Mouse (Mus musculus): Measurements from ENCODE around the gene Macrod1. TPM values are rescaled to one million over a fixed set of nuclear protein-coding genes. Genes with fewer than 3 reads are reported as not detected.
A peak's percentile ranks its signal among the peaks of the same experiment; 100 is the strongest.

The Macrod1 gene
- polyA plus RNA-seq, 1 experiment: 44.3 TPM

DNA sequence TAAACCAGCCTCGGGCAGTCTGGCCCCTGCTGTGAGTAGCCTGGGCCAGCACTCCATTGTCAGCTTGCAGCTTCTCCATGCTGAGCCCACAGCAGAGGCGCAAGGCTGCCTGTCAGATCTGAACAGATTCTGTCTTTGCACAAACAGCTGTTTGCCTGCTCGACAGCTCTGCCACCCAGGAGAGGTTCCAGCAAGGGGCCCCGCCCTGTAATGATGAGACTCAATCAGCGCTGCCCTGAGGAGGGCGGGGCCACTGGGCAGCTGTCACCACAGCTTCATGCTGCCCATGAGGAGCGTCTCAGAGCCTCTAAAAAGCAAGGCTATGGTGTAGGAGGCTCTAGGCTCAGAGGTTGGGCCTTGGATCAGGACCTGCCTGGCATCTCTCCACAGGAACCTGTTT lies 96.6 kb downstream of the Macrod1 start:
- no peaks in the 10 kb centered on the region for H3K4me1 ChIP-seq (ENCODE audit: control insufficient read depth, insufficient read depth, low read length)
- no peak for TF ChIP-seq POLR2A (IDR thresholded peaks at IDR 0.05; ENCODE audit: borderline replicate concordance, extremely low read depth, low read depth, low read length)
- TF ChIP-seq CTCF (IDR thresholded peaks at IDR 0.05; ENCODE audit: insufficient read depth, low read length): no peak
- DNase-seq: no peak
- WGBS: 34% methylated on average over 7 of the region's 7 CpGs
- no peak overlapping the region for H3K4me3 ChIP-seq (replicated peaks; ENCODE audit: extremely low read depth, low read depth, low read length)

DNA sequence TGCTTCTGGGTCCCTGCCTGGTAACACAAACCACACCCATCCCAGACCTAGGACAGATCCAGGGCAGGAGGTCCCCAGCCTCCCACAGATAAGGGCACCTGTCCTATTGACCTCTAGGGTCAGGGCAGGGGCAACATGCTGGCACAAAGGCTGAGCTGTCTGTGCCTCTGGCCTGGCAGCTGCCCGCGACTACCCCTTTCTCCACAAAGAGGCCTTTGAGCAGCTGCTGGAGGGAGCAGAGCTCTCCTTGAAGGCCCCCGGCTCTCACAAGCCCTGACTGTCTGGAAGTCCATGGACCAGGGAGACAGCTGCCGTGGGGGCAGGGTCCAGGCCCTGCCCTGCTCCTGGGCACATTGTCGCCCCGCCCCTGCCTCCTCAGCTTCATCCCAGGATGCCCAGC lies 98.6 kb downstream of the Macrod1 start:
- no peak for TF ChIP-seq POLR2A (IDR thresholded peaks at IDR 0.05; ENCODE audit: borderline replicate concordance, extremely low read depth, low read depth, low read length)
- H3K4me3 ChIP-seq (replicated peaks; ENCODE audit: extremely low read depth, low read depth, low read length): no peak overlapping the region
- 86% methylated on average over 6 of the region's 6 CpGs for WGBS
- H3K4me1 ChIP-seq (ENCODE audit: control insufficient read depth, insufficient read depth, low read length): no peaks in the 10 kb centered on the region
- no peak for DNase-seq

DNA sequence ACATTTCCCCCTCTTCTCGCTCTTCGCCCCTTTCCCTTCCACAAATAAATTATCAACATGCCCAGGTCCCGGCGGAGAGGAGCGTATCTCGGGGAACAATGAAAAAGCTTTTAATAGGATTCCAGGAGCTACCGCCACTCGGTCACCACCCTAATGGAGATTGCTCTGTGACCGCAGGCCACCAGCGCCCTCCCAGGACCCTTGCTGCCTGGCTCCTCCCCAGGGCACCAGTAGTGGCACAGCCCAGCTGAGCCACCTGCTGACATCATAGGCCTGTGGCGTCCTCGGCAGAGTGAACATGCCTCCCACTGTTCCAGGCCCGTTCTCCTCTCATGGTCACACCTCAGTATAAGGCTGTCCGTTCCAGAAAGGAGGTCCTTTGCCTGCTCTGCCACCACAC lies 101.1 kb downstream of the Macrod1 start:
- TF ChIP-seq POLR2A (IDR thresholded peaks at IDR 0.05; ENCODE audit: borderline replicate concordance, extremely low read depth, low read depth, low read length): no peak
- no peak for TF ChIP-seq CTCF (IDR thresholded peaks at IDR 0.05; ENCODE audit: insufficient read depth, low read length)
- DNase-seq: no peak
- Histone ChIP-seq H3K4me3 (replicated peaks; ENCODE audit: extremely low read depth, low read depth, low read length) (no peak overlapping the region), H3K4me1 (ENCODE audit: control insufficient read depth, insufficient read depth, low read length) (no peaks in the 10 kb centered on the region)
- 55% methylated on average over 14 of the region's 14 CpGs for WGBS

GRCm38 (mm10) chr19:7160151-7160906 lies 103.7 kb downstream of the Macrod1 start:
- 19% methylated on average over 14 of the region's 14 CpGs for WGBS
- TF ChIP-seq CTCF (IDR thresholded peaks at IDR 0.05; ENCODE audit: insufficient read depth, low read length) (peak; percentile 47), POLR2A (IDR thresholded peaks at IDR 0.05; ENCODE audit: borderline replicate concordance, extremely low read depth, low read depth, low read length) (no peak)
- H3K4me3 ChIP-seq (replicated peaks; ENCODE audit: extremely low read depth, low read depth, low read length): no peak overlapping the region
- H3K4me1 ChIP-seq (ENCODE audit: control insufficient read depth, insufficient read depth, low read length): no peaks in the 10 kb centered on the region
- DNase-seq: no peak

GRCm38 (mm10) chr19:7161064-7161463 lies 104.5 kb downstream of the Macrod1 start:
- H3K4me1 ChIP-seq (ENCODE audit: control insufficient read depth, insufficient read depth, low read length): no peaks in the 10 kb centered on the region
- no peak for DNase-seq
- no peak overlapping the region for H3K4me3 ChIP-seq (replicated peaks; ENCODE audit: extremely low read depth, low read depth, low read length)
- TF ChIP-seq POLR2A (IDR thresholded peaks at IDR 0.05; ENCODE audit: borderline replicate concordance, extremely low read depth, low read depth, low read length) (no peak), CTCF (IDR thresholded peaks at IDR 0.05; ENCODE audit: insufficient read depth, low read length) (no peak)
- 83% methylated on average over 3 of the region's 3 CpGs for WGBS

DNA sequence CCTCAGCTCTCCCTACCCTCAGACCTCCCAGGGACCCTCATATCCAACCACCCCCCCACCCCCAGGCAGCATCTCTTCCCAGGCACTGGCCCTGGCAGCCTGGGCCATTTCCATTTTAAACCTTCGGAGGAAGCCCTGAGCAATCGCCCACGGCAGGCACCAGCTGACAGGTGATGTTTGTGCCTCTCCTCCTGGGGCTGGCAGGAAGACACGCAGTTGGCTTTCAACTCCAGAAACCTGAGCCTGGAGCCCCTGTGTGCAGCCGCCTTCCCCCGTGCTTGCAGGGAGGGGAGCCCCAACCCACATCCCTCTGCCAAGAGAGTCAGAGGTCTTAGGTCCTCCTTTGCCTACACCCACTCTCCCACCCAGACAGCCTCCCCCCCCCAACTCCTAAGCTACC lies 107.6 kb downstream of the Macrod1 start:
- TF ChIP-seq POLR2A (IDR thresholded peaks at IDR 0.05; ENCODE audit: borderline replicate concordance, extremely low read depth, low read depth, low read length) (no peak), CTCF (IDR thresholded peaks at IDR 0.05; ENCODE audit: insufficient read depth, low read length) (no peak)
- no peak for DNase-seq
- no peak overlapping the region for H3K4me3 ChIP-seq (replicated peaks; ENCODE audit: extremely low read depth, low read depth, low read length)
- no peaks in the 10 kb centered on the region for H3K4me1 ChIP-seq (ENCODE audit: control insufficient read depth, insufficient read depth, low read length)
- 16% methylated on average over 6 of the region's 6 CpGs for WGBS

- TF ChIP-seq POLR2A (IDR thresholded peaks at IDR 0.05; ENCODE audit: borderline replicate concordance, extremely low read depth, low read depth, low read length): no peak
- no peak for TF ChIP-seq CTCF (IDR thresholded peaks at IDR 0.05; ENCODE audit: insufficient read depth, low read length)
- no peak for DNase-seq
Observed at GRCm38 (mm10) chr19:7164820-7165323, 108.3 kb downstream of the Macrod1 start.

DNA sequence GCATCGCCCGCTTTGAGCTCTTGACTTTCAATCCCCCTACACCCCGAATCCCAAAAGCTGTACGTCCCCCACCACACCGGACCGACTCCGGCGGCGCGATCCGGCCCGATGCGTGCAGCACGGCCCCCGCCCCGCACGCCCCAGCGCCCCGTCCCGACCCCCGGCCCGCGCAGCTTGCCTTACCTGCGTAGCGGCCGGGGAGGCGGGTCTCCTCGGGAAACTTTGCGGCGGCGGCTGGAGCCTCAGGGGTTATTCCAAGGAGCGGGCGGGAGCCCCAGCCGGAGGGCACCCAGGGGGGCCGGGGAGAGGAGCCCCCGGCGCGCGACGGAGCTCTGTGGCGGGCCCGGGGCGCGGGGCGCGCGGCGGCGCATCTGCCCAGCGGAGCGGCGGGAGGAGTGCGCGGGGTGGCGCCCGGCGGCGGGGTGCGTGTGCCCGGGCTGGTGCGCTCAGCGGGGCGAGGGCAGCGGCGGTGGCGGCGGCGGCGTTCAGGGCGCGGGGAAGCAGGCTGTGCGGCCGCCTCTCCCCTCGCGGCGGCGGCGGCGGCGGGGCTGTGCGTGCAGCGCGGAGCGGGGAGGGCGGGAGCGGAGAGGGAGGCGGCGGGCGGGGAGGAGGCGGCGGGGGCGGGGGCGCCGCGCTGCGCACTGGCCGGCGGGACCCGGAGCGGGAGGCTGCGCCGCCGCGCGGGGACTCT lies 109.0 kb downstream of the Macrod1 start:
- Histone ChIP-seq H3K4me3 (replicated peaks; ENCODE audit: extremely low read depth, low read depth, low read length) (no peak overlapping the region), H3K4me1 (ENCODE audit: control insufficient read depth, insufficient read depth, low read length) (no peaks in the 10 kb centered on the region)
- DNase-seq: no peak
- under 1% methylated on average over 70 of the region's 105 CpGs for WGBS
- TF ChIP-seq CTCF (IDR thresholded peaks at IDR 0.05; ENCODE audit: insufficient read depth, low read length) (no peak), POLR2A (IDR thresholded peaks at IDR 0.05; ENCODE audit: borderline replicate concordance, extremely low read depth, low read depth, low read length) (no peak)

More at GRCm38 (mm10) chr19:7164820-7165323, 108.3 kb downstream of the Macrod1 start:
- no peaks in the 10 kb centered on the region for H3K4me1 ChIP-seq (ENCODE audit: control insufficient read depth, insufficient read depth, low read length)
- H3K4me3 ChIP-seq (replicated peaks; ENCODE audit: extremely low read depth, low read depth, low read length): no peak overlapping the region
- WGBS: 3% methylated on average over 35 of the region's 35 CpGs

- H3K4me3 ChIP-seq (replicated peaks; ENCODE audit: extremely low read depth, low read depth, low read length): no peak overlapping the region
- no peak for DNase-seq
- no peaks in the 10 kb centered on the region for H3K4me1 ChIP-seq (ENCODE audit: control insufficient read depth, insufficient read depth, low read length)
- 6% methylated on average over 15 of the region's 15 CpGs for WGBS
- TF ChIP-seq CTCF (IDR thresholded peaks at IDR 0.05; ENCODE audit: insufficient read depth, low read length) (no peak), POLR2A (IDR thresholded peaks at IDR 0.05; ENCODE audit: borderline replicate concordance, extremely low read depth, low read depth, low read length) (no peak)
Observed at GRCm38 (mm10) chr19:7166200-7166711, 109.6 kb downstream of the Macrod1 start.

Measured in lung, adult 2 months (tissue).